Comparison of ENCODE assay signal across 1 mouse cellular context in genomic region chr4:40229723-40230122, GRCm38 (mm10).
TF ChIP-seq lines count a peak whose summit lies in the region.

No protein-coding gene starts in this region.

TF ChIP-seq in CH12.LX, 34 proteins besides CTCF, POLR2A, EP300 and RAD21 (continued from another document):
- TF ChIP-seq TCF12 (IDR thresholded peaks at IDR 0.05; ENCODE audit: low read depth, low read length), result peak; percentile 55; the same call in 1 of the 2 replicates
